Mouse (Mus musculus): ENCODE measurements around the gene Olfr1339. TPM values are rescaled to one million over a fixed set of nuclear protein-coding genes. Genes with fewer than 3 reads are reported as not detected.
A peak's percentile ranks its signal among the peaks of the same experiment; 100 is the strongest.

Olfr1339 gene
- total RNA-seq (2021), result not detected
- long read RNA-seq, result 0 reads

GRCm38 (mm10) chr4:118731875-118732274 is at the start of gene Olfr1339:
Gene Olfr1339 (plus strand): TSS chr4:118732175.
- DNase-seq (ENCODE audit: low spot score in 2 of 2), result no peak

- DNase-seq (ENCODE audit: low spot score in 2 of 2), result no peak
These were observed 44.9 kb upstream of the Olfr1339 start for GRCm38 (mm10) chr4:118687086-118687485.

GRCm38 (mm10) chr4:118692412-118692973 is 39.5 kb upstream of the Olfr1339 start, which contains the start of gene Olfr1342:
Gene Olfr1342 (minus strand): TSS chr4:118692756.
- DNase-seq (ENCODE audit: low spot score in 2 of 2), result no peak

- DNase-seq (ENCODE audit: low spot score in 2 of 2), result no peak
These were observed 38.2 kb upstream of the Olfr1339 start for GRCm38 (mm10) chr4:118693812-118694211.

- no peak for DNase-seq (ENCODE audit: low spot score in 2 of 2)
These were observed 28.8 kb upstream of the Olfr1339 start, which contains the start of gene Olfr1341 for GRCm38 (mm10) chr4:118703223-118703622. Gene Olfr1341 (plus strand): TSS chr4:118703523.

- no peak for DNase-seq (ENCODE audit: low spot score in 2 of 2)
These were observed 23.9 kb upstream of the Olfr1339 start for GRCm38 (mm10) chr4:118708086-118708485.

GRCm38 (mm10) chr4:118711656-118712055 is 20.3 kb upstream of the Olfr1339 start:
- DNase-seq (ENCODE audit: low spot score in 2 of 2), result no peak

GRCm38 (mm10) chr4:118719838-118720237 is 12.1 kb upstream of the Olfr1339 start, which contains the start of gene Olfr1340:
Gene Olfr1340 (plus strand): TSS chr4:118720138.
- no peak for DNase-seq (ENCODE audit: low spot score in 2 of 2)

GRCm38 (mm10) chr4:118721742-118722483 is 10.1 kb upstream of the Olfr1339 start:
- no peak for DNase-seq (ENCODE audit: low spot score in 2 of 2)

GRCm38 (mm10) chr4:118739574-118739973 is 7.6 kb downstream of the Olfr1339 start:
- DNase-seq (ENCODE audit: low spot score in 2 of 2), result no peak

GRCm38 (mm10) chr4:118740988-118741698 is 9.2 kb downstream of the Olfr1339 start:
- DNase-seq (ENCODE audit: low spot score in 2 of 2), result no peak

- DNase-seq (ENCODE audit: low spot score in 2 of 2), result peak in 1 of 2 experiments; percentile 31
These were observed 9.9 kb downstream of the Olfr1339 start for GRCm38 (mm10) chr4:118741881-118742280.

- no peak for DNase-seq (ENCODE audit: low spot score in 2 of 2)
These were observed 26.7 kb downstream of the Olfr1339 start, which contains the start of gene Olfr1338 for GRCm38 (mm10) chr4:118758637-118759036. Gene Olfr1338 (minus strand): TSS chr4:118758737.

GRCm38 (mm10) chr4:118782486-118782885 is 50.5 kb downstream of the Olfr1339 start, which contains the start of gene Olfr1337:
Gene Olfr1337 (minus strand): TSS chr4:118782586.
- DNase-seq (ENCODE audit: low spot score in 2 of 2), result no peak

Other genes with a start within 250 kb of the Olfr1339 start
- gene Tie1, start 242.1 kb upstream of the Olfr1339 start, total RNA-seq (2021), result 1 to 10 TPM; 4.8 to 5.9 TPM
- not detected for gene 2610528J11Rik, start 205.2 kb upstream of the Olfr1339 start, total RNA-seq (2021)
- gene Tmem125, start 188.1 kb upstream of the Olfr1339 start, total RNA-seq (2021), result 1 to 10 TPM; 6.7 to 7.1 TPM
- gene Cfap57, start 111.4 kb upstream of the Olfr1339 start, total RNA-seq (2021), result under 1 TPM; 0.41 to 0.84 TPM
- 10 to 100 TPM; 58.4 to 62.8 TPM for gene Ebna1bp2, start 111.4 kb upstream of the Olfr1339 start, total RNA-seq (2021)
- gene Olfr62, start 73.2 kb upstream of the Olfr1339 start, total RNA-seq (2021), result not detected
- not detected for gene Olfr1342, start 39.4 kb upstream of the Olfr1339 start, total RNA-seq (2021)
- gene Olfr1341, start 28.7 kb upstream of the Olfr1339 start, total RNA-seq (2021), result not detected
- not detected for gene Olfr1340, start 12.0 kb upstream of the Olfr1339 start, total RNA-seq (2021)
- gene Olfr1338, start 26.6 kb downstream of the Olfr1339 start, total RNA-seq (2021), result not detected
- gene Olfr1337, start 50.4 kb downstream of the Olfr1339 start, total RNA-seq (2021), result not detected
- not detected for gene Olfr1335, start 77.8 kb downstream of the Olfr1339 start, total RNA-seq (2021)
- not detected for gene Olfr1333, start 104.1 kb downstream of the Olfr1339 start, total RNA-seq (2021)
- not detected for gene Olfr1331, start 132.5 kb downstream of the Olfr1339 start, total RNA-seq (2021)
- not detected for gene Olfr1330, start 156.4 kb downstream of the Olfr1339 start, total RNA-seq (2021)
- not detected for gene Olfr1329, start 185.3 kb downstream of the Olfr1339 start, total RNA-seq (2021)
- gene Olfr1328, start 206.4 kb downstream of the Olfr1339 start, total RNA-seq (2021), result not detected
- under 1 TPM; 0.30 to 0.57 TPM for gene Lao1, start 229.4 kb downstream of the Olfr1339 start, total RNA-seq (2021)